Mouse (Mus musculus) layer of hippocampus, adult 2 months (tissue): Measurements from ENCODE around the gene Plagl1. TPM values are rescaled to one million over a fixed set of nuclear protein-coding genes. Genes with fewer than 3 reads are reported as not detected.

ENCODE experiments used
- DNase-seq, 2 experiments: peaks; one replicate each; pipeline ENCODE4 v3.0.0; 2022; ENCODE audit warnings: low spot score in 2 of 2
- H3K27ac ChIP-seq: fragments of 200-600 bp; 2 replicates; pipeline ENCODE4 v1.8.1; 2022
- H3K4me3 ChIP-seq: fragments of 200-600 bp; 2 replicates; pipeline ENCODE4 v1.8.1; 2022; ENCODE audit warnings: mild to moderate bottlenecking
- CTCF ChIP-seq: fragments of 200-600 bp; conservative IDR thresholded peaks from 2 replicates; pipeline ENCODE4 v1.8.1; 2022; ENCODE audit warnings: antibody characterized with exemption, mild to moderate bottlenecking, moderate library complexity
- total RNA-seq, 2 experiments: library from RNA; stranded (reverse); gene quantifications; 2 replicates each; pipeline ENCODE4 v1.2.3; 2021

Plagl1 gene
- total RNA-seq, 2 experiments from 2014 or later, result 14.1 to 17.4 TPM

DNA sequence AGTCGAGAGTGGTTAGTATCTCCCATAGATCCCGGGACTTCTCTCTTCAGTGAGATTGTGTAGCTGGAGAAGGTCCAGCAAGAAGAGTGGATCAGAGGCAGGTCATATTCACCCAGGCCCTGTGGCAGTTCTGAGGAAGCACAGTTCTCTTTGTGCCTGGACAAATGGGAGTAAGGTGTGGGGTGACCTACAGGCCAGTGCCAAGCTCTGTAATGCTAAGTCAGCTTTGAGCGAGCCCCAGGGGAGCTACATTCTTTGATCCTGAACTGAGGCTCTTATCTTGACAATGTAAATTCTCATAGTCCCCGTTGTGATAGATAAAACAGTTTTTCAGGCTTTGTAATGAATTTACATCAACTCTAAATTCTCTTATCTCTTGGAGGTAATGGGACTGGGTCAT lies 42.1 kb downstream of the Plagl1 start:
- no peak overlapping the region for H3K27ac ChIP-seq
- no peak for TF ChIP-seq CTCF
- H3K4me3 ChIP-seq, result no peak overlapping the region
- DNase-seq, result no peak

DNA sequence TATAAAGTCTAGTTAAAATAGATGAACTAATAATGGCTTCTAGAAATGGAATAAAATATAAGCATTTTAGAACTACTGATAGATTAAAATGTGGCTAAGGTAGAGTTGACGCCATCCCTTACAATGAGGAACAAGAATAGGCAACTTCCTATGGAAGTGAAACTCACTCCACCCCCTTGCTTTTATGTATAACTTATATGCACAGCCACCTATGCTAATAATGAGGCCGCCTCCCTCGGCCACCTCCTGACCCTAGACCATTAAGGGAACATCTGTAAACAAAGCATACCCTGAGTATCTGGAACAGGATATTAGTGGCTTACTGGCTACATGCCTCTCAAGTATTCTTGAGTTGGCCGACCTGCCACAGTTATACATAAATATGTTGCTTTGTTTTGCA lies 43.5 kb downstream of the Plagl1 start:
- DNase-seq, result no peak
- H3K27ac ChIP-seq, result no peak overlapping the region
- no peak for TF ChIP-seq CTCF
- no peak overlapping the region for H3K4me3 ChIP-seq

DNA sequence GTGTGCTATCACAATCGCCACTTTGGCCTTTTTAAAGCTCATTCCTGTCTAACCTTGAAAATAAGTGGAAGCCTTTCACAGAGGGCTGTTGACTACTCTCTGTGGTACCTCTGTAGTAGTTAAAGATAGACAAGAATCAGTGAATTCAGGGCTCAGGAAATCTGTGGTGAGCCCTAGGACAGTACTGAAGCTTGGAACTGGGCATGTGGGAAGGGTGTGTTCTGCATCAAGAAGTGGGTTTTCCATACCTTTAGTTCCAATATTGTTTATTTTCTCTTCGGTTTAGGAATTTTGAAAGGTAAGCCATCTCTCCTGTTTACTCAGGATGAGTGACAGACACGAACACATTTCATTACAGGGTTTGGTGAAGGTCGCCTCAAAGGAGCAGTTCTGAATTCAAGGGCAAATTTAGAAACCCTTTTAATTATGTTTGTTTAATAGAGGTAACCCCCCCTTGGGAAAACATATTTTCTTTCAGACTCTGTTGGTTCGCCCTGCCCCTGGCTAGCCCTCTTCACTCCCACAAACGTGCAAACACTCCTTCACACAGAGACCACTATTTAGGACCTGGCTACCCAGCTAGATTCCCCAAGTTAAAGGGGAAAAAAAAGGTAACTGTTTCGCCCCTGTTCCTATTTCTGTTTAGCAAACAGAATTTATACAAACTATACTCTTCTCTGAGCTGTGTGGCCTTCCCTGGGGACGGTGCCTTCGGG lies 46.8 kb downstream of the Plagl1 start:
- TF ChIP-seq CTCF, result no peak
- Histone ChIP-seq H3K4me3 (no peak overlapping the region), H3K27ac (no peak overlapping the region)
- no peak for DNase-seq

- Histone ChIP-seq H3K27ac (no peak overlapping the region), H3K4me3 (no peak overlapping the region)
- no peak for TF ChIP-seq CTCF
- no peak for DNase-seq
These were observed 47.8 kb downstream of the Plagl1 start for GRCm38 (mm10) chr10:13108021-13108548.

DNA sequence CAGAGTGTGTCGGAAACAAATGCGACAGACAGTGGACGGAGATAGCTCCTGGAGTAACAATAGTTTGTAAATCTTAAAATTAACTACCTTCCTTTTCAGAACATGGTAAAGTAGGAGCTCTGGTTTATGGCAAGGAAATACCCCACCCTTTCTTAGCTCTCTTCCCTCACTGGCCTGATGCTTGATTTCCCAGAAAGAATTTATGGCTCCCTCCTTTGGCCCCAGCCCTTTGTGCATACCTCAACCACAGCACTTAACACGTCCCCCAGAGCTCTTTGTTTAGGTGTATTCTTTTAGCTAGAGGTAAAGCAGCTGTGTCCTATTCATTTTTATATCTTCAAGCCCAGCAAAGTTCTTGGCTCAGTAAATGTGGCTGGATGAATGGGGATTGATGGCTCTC lies 48.5 kb downstream of the Plagl1 start:
- no peak for DNase-seq
- H3K27ac ChIP-seq, result no peak overlapping the region
- no peak overlapping the region for H3K4me3 ChIP-seq
- TF ChIP-seq CTCF, result no peak

DNA sequence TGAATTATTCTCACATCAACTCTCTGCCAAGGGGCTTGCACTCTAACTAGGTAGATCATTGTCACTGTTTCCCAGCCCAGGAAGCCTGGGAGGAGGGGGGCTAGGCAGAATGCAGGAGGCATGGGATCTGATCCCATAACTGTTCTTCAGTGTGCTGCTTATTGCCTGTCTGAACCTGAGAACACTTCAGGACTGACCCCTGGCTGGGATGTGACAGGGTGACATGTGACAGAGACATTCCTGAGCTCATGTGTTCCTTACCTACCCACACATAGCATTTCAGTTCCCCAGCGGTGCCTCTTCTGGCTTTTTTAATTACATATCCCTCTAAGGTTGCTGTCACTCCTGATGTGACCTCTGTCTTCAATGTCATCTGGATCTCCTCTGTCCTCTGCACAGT lies 49.5 kb downstream of the Plagl1 start:
- Histone ChIP-seq H3K27ac (no peak overlapping the region), H3K4me3 (no peak overlapping the region)
- DNase-seq, result no peak
- no peak for TF ChIP-seq CTCF

DNA sequence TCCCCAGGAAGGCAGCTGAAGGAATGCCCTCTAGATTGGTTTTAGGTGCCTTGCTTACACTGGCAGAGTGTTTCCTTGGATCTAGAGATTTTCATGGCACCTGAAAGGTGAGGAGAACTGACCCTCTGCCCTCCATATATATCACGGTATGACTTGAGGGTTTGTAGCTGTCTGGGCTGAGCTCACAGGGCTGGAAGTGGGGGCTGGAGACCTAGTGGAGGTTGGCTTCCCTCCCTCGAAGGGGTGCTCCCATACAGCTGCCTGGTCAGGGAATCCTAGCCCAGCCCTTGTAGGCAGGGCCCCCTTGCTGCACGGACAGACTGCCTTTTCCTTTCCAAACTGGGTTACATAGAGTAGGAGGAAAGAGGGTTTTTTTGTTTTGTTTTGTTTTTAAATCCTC lies 52.5 kb downstream of the Plagl1 start:
- DNase-seq, result no peak
- TF ChIP-seq CTCF, result no peak
- H3K4me3 ChIP-seq, result no peak overlapping the region

GRCm38 (mm10) chr10:13113641-13114040 lies 53.3 kb downstream of the Plagl1 start:
- no peak for TF ChIP-seq CTCF

More for the DNA sequence above, 52.5 kb downstream of the Plagl1 start:
- no peak overlapping the region for H3K27ac ChIP-seq

GRCm38 (mm10) chr10:13115030-13115429 lies 54.7 kb downstream of the Plagl1 start:
- DNase-seq, result no peak
- Histone ChIP-seq H3K27ac (no peak overlapping the region), H3K4me3 (no peak overlapping the region)

More at GRCm38 (mm10) chr10:13113641-13114040, 53.3 kb downstream of the Plagl1 start:
- Histone ChIP-seq H3K27ac (no peak overlapping the region), H3K4me3 (no peak overlapping the region)
- DNase-seq, result no peak

GRCm38 (mm10) chr10:13116706-13117665 lies 56.7 kb downstream of the Plagl1 start:
- H3K4me3 ChIP-seq, result no peak overlapping the region
- no peak for DNase-seq
- H3K27ac ChIP-seq, result no peak overlapping the region
- no peak for TF ChIP-seq CTCF

More at GRCm38 (mm10) chr10:13115030-13115429, 54.7 kb downstream of the Plagl1 start:
- no peak for TF ChIP-seq CTCF

DNA sequence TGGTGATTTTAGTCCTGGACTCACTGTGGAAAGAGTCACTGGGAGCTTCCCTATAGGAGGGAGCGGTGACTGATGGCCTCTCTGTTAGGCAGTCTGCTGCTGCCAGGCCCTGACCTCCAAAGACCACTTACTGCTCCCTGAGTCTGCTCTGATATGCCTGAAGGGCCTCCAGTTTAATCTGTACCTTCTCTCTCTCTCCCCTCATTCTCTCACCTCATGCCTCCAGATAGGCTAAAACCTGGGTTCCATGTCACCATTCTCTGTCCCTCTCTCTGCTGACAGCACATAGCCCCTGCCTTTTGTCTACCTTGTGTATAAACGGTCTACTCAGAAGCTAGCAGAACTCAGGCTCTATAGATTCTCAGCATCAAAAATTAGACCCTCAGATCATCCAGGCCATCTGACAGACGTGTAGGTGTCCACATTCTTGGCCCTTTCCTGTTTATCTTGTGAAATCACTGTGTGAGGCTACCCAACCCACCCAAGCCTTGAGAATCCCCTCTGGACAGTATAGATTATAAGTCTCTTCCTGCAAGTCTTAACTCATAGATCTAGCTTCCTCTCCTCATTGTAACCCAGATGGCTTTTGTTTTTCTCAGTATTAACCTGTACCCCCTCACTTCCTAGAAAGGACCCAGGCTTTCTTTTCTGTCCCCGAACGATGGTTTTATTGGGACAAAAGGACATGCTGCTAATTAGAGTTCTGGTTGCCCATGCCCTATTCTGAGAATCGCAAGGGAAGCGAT lies 57.9 kb downstream of the Plagl1 start:
- no peak for DNase-seq
- Histone ChIP-seq H3K4me3 (no peak overlapping the region), H3K27ac (no peak overlapping the region)
- no peak for TF ChIP-seq CTCF

DNA sequence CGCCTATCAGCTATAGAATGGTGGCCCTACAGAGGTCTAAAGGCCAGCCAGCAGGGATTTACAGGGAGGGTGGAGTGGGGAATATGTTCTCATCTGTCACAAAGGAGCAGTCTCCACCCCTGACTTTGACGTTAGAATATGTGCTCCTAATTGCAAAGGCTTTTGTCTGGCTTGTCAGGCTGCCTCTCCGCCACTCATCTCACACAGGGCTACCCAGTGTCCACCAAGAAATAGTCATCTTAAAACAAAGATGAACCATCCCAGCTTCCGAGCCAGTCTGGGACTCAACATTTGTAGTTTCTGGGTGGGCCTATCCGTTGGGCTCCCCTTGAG lies 58.4 kb downstream of the Plagl1 start:
- DNase-seq, result no peak
- TF ChIP-seq CTCF, result no peak
- H3K27ac ChIP-seq, result no peak overlapping the region
- H3K4me3 ChIP-seq, result no peak overlapping the region

GRCm38 (mm10) chr10:13119300-13119699 lies 59.0 kb downstream of the Plagl1 start:
- TF ChIP-seq CTCF, result no peak
- no peak for DNase-seq

More at GRCm38 (mm10) chr10:13119300-13119699, 59.0 kb downstream of the Plagl1 start:
- Histone ChIP-seq H3K4me3 (no peak overlapping the region), H3K27ac (no peak overlapping the region)
